Mouse (Mus musculus): Measurements from ENCODE around the gene Scd2. TPM values are rescaled to one million over a fixed set of nuclear protein-coding genes. Genes with fewer than 3 reads are reported as not detected.

The Scd2 gene
- polyA plus RNA-seq, 1 experiment: 49.6 TPM

GRCm38 (mm10) chr19:44316752-44317315 is 23.4 kb downstream of the Scd2 start:
- TF ChIP-seq GATA1 (IDR thresholded peaks at IDR 0.05; ENCODE audit: low read length): no peak

GRCm38 (mm10) chr19:44317391-44317790 is 23.9 kb downstream of the Scd2 start:
- no peak for TF ChIP-seq GATA1 (IDR thresholded peaks at IDR 0.05; ENCODE audit: low read length)

GRCm38 (mm10) chr19:44318545-44318944 is 25.1 kb downstream of the Scd2 start:
- TF ChIP-seq GATA1 (IDR thresholded peaks at IDR 0.05; ENCODE audit: low read length): no peak

- no peak for TF ChIP-seq GATA1 (IDR thresholded peaks at IDR 0.05; ENCODE audit: low read length)
Measured at GRCm38 (mm10) chr19:44320316-44320715, 26.8 kb downstream of the Scd2 start.

GRCm38 (mm10) chr19:44321201-44321600 is 27.7 kb downstream of the Scd2 start:
- TF ChIP-seq GATA1 (IDR thresholded peaks at IDR 0.05; ENCODE audit: low read length): no peak

- TF ChIP-seq GATA1 (IDR thresholded peaks at IDR 0.05; ENCODE audit: low read length): no peak
Measured at GRCm38 (mm10) chr19:44321631-44322030, 28.2 kb downstream of the Scd2 start.

GRCm38 (mm10) chr19:44329566-44329965 is 36.1 kb downstream of the Scd2 start:
- TF ChIP-seq GATA1 (IDR thresholded peaks at IDR 0.05; ENCODE audit: low read length): no peak

- no peak for TF ChIP-seq GATA1 (IDR thresholded peaks at IDR 0.05; ENCODE audit: low read length)
Measured at GRCm38 (mm10) chr19:44331911-44332310, 38.4 kb downstream of the Scd2 start.

GRCm38 (mm10) chr19:44332326-44332725 is 38.9 kb downstream of the Scd2 start:
- TF ChIP-seq GATA1 (IDR thresholded peaks at IDR 0.05; ENCODE audit: low read length): no peak

GRCm38 (mm10) chr19:44332833-44333623 is 39.6 kb downstream of the Scd2 start, which contains the start of gene Scd4:
Gene Scd4, plus strand, starts transcription at chr19:44333092.
- no peak for TF ChIP-seq GATA1 (IDR thresholded peaks at IDR 0.05; ENCODE audit: low read length)

GRCm38 (mm10) chr19:44333991-44334390 is 40.5 kb downstream of the Scd2 start:
- no peak for TF ChIP-seq GATA1 (IDR thresholded peaks at IDR 0.05; ENCODE audit: low read length)

GRCm38 (mm10) chr19:44335876-44336662 is 42.6 kb downstream of the Scd2 start:
- TF ChIP-seq GATA1 (IDR thresholded peaks at IDR 0.05; ENCODE audit: low read length): no peak

GRCm38 (mm10) chr19:44349689-44350088 is 56.2 kb downstream of the Scd2 start:
- no peak for TF ChIP-seq GATA1 (IDR thresholded peaks at IDR 0.05; ENCODE audit: low read length)

- TF ChIP-seq GATA1 (IDR thresholded peaks at IDR 0.05; ENCODE audit: low read length): no peak
Measured at GRCm38 (mm10) chr19:44351756-44352155, 58.3 kb downstream of the Scd2 start.

Other genes starting within 250 kb of the Scd2 start
- gene Erlin1, start 223.9 kb upstream of the Scd2 start, polyA plus RNA-seq (2012): 10.1 and 11.8 TPM in 2 replicates
- gene Chuk, start 186.2 kb upstream of the Scd2 start, polyA plus RNA-seq (2012): 12.1 and 15.8 TPM in 2 replicates
- 8.3 and 10.7 TPM in 2 replicates for gene Cwf19l1, start 157.8 kb upstream of the Scd2 start, polyA plus RNA-seq (2012)
- gene Bloc1s2, start 147.2 kb upstream of the Scd2 start, polyA plus RNA-seq (2012): 159 and 217 TPM in 2 replicates
- gene Pkd2l1, start 101.2 kb upstream of the Scd2 start, polyA plus RNA-seq (2012): not detected in 2 replicates
- not detected in 2 replicates for gene Scd3, start 90.4 kb upstream of the Scd2 start, polyA plus RNA-seq (2012)
- gene Scd4, start 39.4 kb downstream of the Scd2 start, polyA plus RNA-seq (2012): 0.48 and 0.63 TPM in 2 replicates
- gene Scd1, start 114.2 kb downstream of the Scd2 start, polyA plus RNA-seq (2012): 3.0 and 3.6 TPM in 2 replicates
- not detected in 2 replicates for gene Wnt8b, start 199.8 kb downstream of the Scd2 start, polyA plus RNA-seq (2012)